Mouse (Mus musculus): Measurements from ENCODE around the gene Afap1l2. TPM values are rescaled to one million over a fixed set of nuclear protein-coding genes. Genes with fewer than 3 reads are reported as not detected.

Gene Afap1l2
- polyA plus RNA-seq, 2 experiments: 6.8 TPM

GRCm38 (mm10) chr19:57000592-57000991 lies 7.4 kb downstream of the Afap1l2 start:
- ATAC-seq (ENCODE audit: low FRiP score, low read depth): no peak
- Histone ChIP-seq H3K27me3 (ENCODE audit: control insufficient read depth, insufficient read depth, low read length) (no peaks in the 10 kb centered on the region), H3K4me2 (replicated peaks; ENCODE audit: low read depth, low read length, severe bottlenecking) (no peak overlapping the region), H3K36me3 (ENCODE audit: control insufficient read depth, insufficient read depth, low read length) (no peaks in the 10 kb centered on the region), H3K9me3 (ENCODE audit: control insufficient read depth, low read length) (no peaks in the 10 kb centered on the region), H3K27ac (replicated peaks; ENCODE audit: low read depth, low read length) (no peak overlapping the region), H3K9ac (ENCODE audit: low read depth, low read length, severe bottlenecking) (no peak overlapping the region), H3K4me3 (replicated peaks; ENCODE audit: low read length) (no peak overlapping the region), H3K4me1 (ENCODE audit: control insufficient read depth, insufficient read depth, low read length) (peaks cover 33% of the 10 kb centered on the region)
- WGBS: 91% methylated on average over 5 of the region's 5 CpGs
- DNase-seq (ENCODE audit: low spot score): no peak
- TF ChIP-seq POLR2A (IDR thresholded peaks at IDR 0.05; ENCODE audit: borderline replicate concordance, extremely low read depth, insufficient read depth, insufficient read length): no peak

DNA sequence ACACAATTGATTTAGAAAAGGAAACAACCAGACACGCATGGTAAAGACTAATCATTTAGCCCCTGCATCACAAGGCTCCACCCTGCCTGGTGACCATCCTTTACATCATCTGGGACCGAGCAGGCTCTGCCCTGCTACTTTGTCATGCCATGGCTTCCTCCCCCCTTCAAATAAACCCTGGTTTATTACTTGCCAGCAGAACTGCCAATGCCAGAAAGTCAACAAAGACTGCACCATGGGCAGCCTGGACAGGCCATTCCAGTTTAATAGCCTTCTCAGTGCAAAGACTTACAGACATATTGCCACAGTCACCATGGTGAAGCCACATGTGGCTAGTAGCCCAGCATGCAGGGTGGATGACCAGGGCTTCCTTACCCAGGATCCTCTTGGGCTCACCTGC lies 8.2 kb downstream of the Afap1l2 start:
- Histone ChIP-seq H3K4me1 (ENCODE audit: control insufficient read depth, insufficient read depth, low read length) (peaks cover 33% of the 10 kb centered on the region), H3K4me3 (replicated peaks; ENCODE audit: low read length) (no peak overlapping the region), H3K4me2 (replicated peaks; ENCODE audit: low read depth, low read length, severe bottlenecking) (no peak overlapping the region), H3K9me3 (ENCODE audit: control insufficient read depth, low read length) (no peaks in the 10 kb centered on the region), H3K27me3 (ENCODE audit: control insufficient read depth, insufficient read depth, low read length) (no peaks in the 10 kb centered on the region), H3K9ac (ENCODE audit: low read depth, low read length, severe bottlenecking) (no peak overlapping the region), H3K27ac (replicated peaks; ENCODE audit: low read depth, low read length) (no peak overlapping the region), H3K36me3 (ENCODE audit: control insufficient read depth, insufficient read depth, low read length) (no peaks in the 10 kb centered on the region)
- TF ChIP-seq POLR2A (IDR thresholded peaks at IDR 0.05; ENCODE audit: borderline replicate concordance, extremely low read depth, insufficient read depth, insufficient read length): no peak
- ATAC-seq (ENCODE audit: low FRiP score, low read depth) (no peak), DNase-seq (ENCODE audit: low spot score) (no peak)
- 76% methylated on average over 2 of the region's 2 CpGs for WGBS

GRCm38 (mm10) chr19:56998910-56999309 lies 9.1 kb downstream of the Afap1l2 start:
- no peak overlapping the region for H3K4me3 ChIP-seq (replicated peaks; ENCODE audit: low read length)
- no peak for TF ChIP-seq POLR2A (IDR thresholded peaks at IDR 0.05; ENCODE audit: borderline replicate concordance, extremely low read depth, insufficient read depth, insufficient read length)
- no peaks in the 10 kb centered on the region for H3K36me3 ChIP-seq (ENCODE audit: control insufficient read depth, insufficient read depth, low read length)
- H3K4me1 ChIP-seq (ENCODE audit: control insufficient read depth, insufficient read depth, low read length): peaks cover 33% of the 10 kb centered on the region
- no peak overlapping the region for H3K9ac ChIP-seq (ENCODE audit: low read depth, low read length, severe bottlenecking)
- H3K4me2 ChIP-seq (replicated peaks; ENCODE audit: low read depth, low read length, severe bottlenecking): no peak overlapping the region
- no peaks in the 10 kb centered on the region for H3K27me3 ChIP-seq (ENCODE audit: control insufficient read depth, insufficient read depth, low read length)
- no peak for ATAC-seq (ENCODE audit: low FRiP score, low read depth)
- H3K9me3 ChIP-seq (ENCODE audit: control insufficient read depth, low read length): no peaks in the 10 kb centered on the region
- no peak for DNase-seq (ENCODE audit: low spot score)
- 49% methylated on average over 2 of the region's 2 CpGs for WGBS
- peak overlapping the region; percentile 55; the same call in 1 of the 2 replicates for H3K27ac ChIP-seq (replicated peaks; ENCODE audit: low read depth, low read length)

GRCm38 (mm10) chr19:56998331-56998730 lies 9.7 kb downstream of the Afap1l2 start:
- Histone ChIP-seq H3K4me2 (replicated peaks; ENCODE audit: low read depth, low read length, severe bottlenecking) (no peak overlapping the region), H3K27ac (replicated peaks; ENCODE audit: low read depth, low read length) (peak overlapping the region; percentile 69), H3K36me3 (ENCODE audit: control insufficient read depth, insufficient read depth, low read length) (no peaks in the 10 kb centered on the region), H3K9me3 (ENCODE audit: control insufficient read depth, low read length) (no peaks in the 10 kb centered on the region), H3K4me1 (ENCODE audit: control insufficient read depth, insufficient read depth, low read length) (peaks cover 28% of the 10 kb centered on the region), H3K9ac (ENCODE audit: low read depth, low read length, severe bottlenecking) (no peak overlapping the region), H3K27me3 (ENCODE audit: control insufficient read depth, insufficient read depth, low read length) (no peaks in the 10 kb centered on the region), H3K4me3 (replicated peaks; ENCODE audit: low read length) (no peak overlapping the region)
- WGBS: 74% methylated on average over 4 of the region's 4 CpGs
- TF ChIP-seq POLR2A (IDR thresholded peaks at IDR 0.05; ENCODE audit: borderline replicate concordance, extremely low read depth, insufficient read depth, insufficient read length): no peak
- no peak for DNase-seq (ENCODE audit: low spot score)
- no peak for ATAC-seq (ENCODE audit: low FRiP score, low read depth)

GRCm38 (mm10) chr19:56997164-56997599 lies 10.8 kb downstream of the Afap1l2 start:
- Histone ChIP-seq H3K9me3 (ENCODE audit: control insufficient read depth, low read length) (no peaks in the 10 kb centered on the region), H3K4me3 (replicated peaks; ENCODE audit: low read length) (no peak overlapping the region), H3K27ac (replicated peaks; ENCODE audit: low read depth, low read length) (peak overlapping the region; percentile 57), H3K4me2 (replicated peaks; ENCODE audit: low read depth, low read length, severe bottlenecking) (peak overlapping the region; percentile 24; the same call in 1 of the 2 replicates), H3K36me3 (ENCODE audit: control insufficient read depth, insufficient read depth, low read length) (no peaks in the 10 kb centered on the region), H3K27me3 (ENCODE audit: control insufficient read depth, insufficient read depth, low read length) (no peaks in the 10 kb centered on the region), H3K9ac (ENCODE audit: low read depth, low read length, severe bottlenecking) (no peak overlapping the region), H3K4me1 (ENCODE audit: control insufficient read depth, insufficient read depth, low read length) (peaks cover 26% of the 10 kb centered on the region)
- peak; percentile 65 for ATAC-seq (ENCODE audit: low FRiP score, low read depth)
- DNase-seq (ENCODE audit: low spot score): peak; percentile 62
- TF ChIP-seq POLR2A (IDR thresholded peaks at IDR 0.05; ENCODE audit: borderline replicate concordance, extremely low read depth, insufficient read depth, insufficient read length): no peak
- WGBS: 4% methylated on average over 10 of the region's 10 CpGs

DNA sequence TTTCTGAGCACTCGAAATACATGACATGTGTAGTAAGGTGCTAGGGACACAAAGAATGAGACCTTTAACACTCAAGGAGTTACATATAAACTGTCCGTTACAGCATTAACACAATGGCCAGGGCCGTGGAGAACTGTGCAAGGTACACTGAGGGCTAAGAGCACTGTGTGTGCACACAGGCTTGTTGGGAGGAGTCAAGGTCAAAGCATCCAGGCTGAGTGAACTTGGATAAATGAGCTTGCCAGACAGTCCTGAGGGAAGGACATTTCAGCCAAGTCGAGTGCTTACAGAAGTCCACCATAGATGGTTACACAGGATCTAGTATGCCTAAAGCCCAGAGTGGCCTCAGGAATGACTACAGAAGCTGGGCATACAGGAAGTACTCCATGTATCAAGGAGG lies 12.6 kb downstream of the Afap1l2 start:
- no peak for TF ChIP-seq POLR2A (IDR thresholded peaks at IDR 0.05; ENCODE audit: borderline replicate concordance, extremely low read depth, insufficient read depth, insufficient read length)

More for the DNA sequence above, 12.6 kb downstream of the Afap1l2 start:
- ATAC-seq (ENCODE audit: low FRiP score, low read depth) (no peak), DNase-seq (ENCODE audit: low spot score) (no peak)
- H3K9ac ChIP-seq (ENCODE audit: low read depth, low read length, severe bottlenecking): no peak overlapping the region
- no peaks in the 10 kb centered on the region for H3K36me3 ChIP-seq (ENCODE audit: control insufficient read depth, insufficient read depth, low read length)
- H3K27ac ChIP-seq (replicated peaks; ENCODE audit: low read depth, low read length): no peak overlapping the region
- WGBS: 85% methylated on average over 4 of the region's 4 CpGs
- peaks cover 26% of the 10 kb centered on the region for H3K4me1 ChIP-seq (ENCODE audit: control insufficient read depth, insufficient read depth, low read length)
- no peaks in the 10 kb centered on the region for H3K27me3 ChIP-seq (ENCODE audit: control insufficient read depth, insufficient read depth, low read length)
- H3K4me3 ChIP-seq (replicated peaks; ENCODE audit: low read length): no peak overlapping the region
- no peaks in the 10 kb centered on the region for H3K9me3 ChIP-seq (ENCODE audit: control insufficient read depth, low read length)
- no peak overlapping the region for H3K4me2 ChIP-seq (replicated peaks; ENCODE audit: low read depth, low read length, severe bottlenecking)
